Mouse (Mus musculus) brain, embryonic 14.5 days (tissue): ENCODE measurements at regions not wholly inside any gene's neighbourhood (a gene's known extent, or its start where the extent isn't known, plus 50 kb on each side); places are given as distances from the start of the nearest gene placed in this dataset.
A peak's percentile ranks its signal among the peaks of the same experiment; 100 is the strongest.

Source experiments
- DNase-seq: peaks from one replicate; pipeline ENCODE4 v3.0.0-alpha.2; 2011; ENCODE audit warnings: low read depth
- CTCF ChIP-seq: fragments of 200-500 bp; IDR thresholded peaks from 2 replicates; pipeline ENCODE4 v1.5.1; 2012; ENCODE audit warnings: inconsistent platforms, mild to moderate bottlenecking, moderate library complexity, borderline replicate concordance; ENCODE audit not compliant: insufficient read depth, insufficient read length; ENCODE audit errors: extremely low read depth
- POLR2A ChIP-seq: fragments of 200-500 bp; IDR thresholded peaks from 2 replicates; pipeline ENCODE4 v1.6.1; 2012; ENCODE audit warnings: mild to moderate bottlenecking, inconsistent platforms, borderline replicate concordance; ENCODE audit not compliant: poor library complexity, insufficient read depth, insufficient read length, severe bottlenecking; ENCODE audit errors: extremely low read depth

DNA sequence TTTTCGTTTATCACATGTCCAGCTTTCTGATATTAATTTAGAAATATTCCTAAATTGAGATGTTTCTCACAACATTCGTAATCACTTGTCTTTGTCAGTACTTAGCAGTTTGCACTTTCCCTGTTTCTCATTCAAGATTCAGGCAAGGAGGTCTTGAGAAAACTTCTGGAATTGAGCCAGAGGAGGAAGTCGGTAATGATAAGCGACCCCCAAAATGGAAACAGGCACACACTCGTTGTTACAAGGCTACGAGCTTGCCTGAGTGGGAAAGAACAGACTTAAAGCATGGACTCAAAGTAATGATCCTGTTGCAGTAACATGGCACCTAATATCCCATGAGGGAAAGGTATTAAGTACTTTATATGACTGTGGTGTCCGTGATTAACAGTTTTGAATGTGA lies 76.1 kb upstream of the Zwint start:
- DNase-seq, result peak; percentile 53
- TF ChIP-seq POLR2A (no peak), CTCF (no peak)

GRCm38 (mm10) chr10:72581311-72581710 lies 73.3 kb upstream of the Zwint start:
- no peak for DNase-seq
- TF ChIP-seq CTCF, result no peak
- TF ChIP-seq POLR2A, result no peak

- no peak for DNase-seq
- TF ChIP-seq CTCF (no peak), POLR2A (no peak)
Observed at GRCm38 (mm10) chr10:72588561-72588960, 66.1 kb upstream of the Zwint start.

DNA sequence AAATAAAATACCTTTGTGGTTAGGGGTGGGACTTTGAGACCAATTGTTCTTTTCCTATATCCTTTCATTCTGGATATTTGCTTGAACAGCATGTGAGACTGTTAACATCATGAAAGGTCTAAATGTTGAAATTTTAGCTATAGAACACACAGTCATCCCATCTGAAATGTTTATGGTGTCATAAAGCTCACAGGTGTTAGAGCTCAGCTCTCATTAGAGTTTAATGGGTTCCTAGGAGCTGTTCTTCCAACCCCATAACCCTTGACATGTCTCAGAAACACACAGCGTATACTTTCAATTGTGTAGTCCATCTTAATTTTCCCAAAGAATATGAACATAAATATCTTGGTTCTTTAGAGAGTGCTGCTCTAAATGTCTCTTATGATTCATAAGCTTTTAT lies 61.6 kb upstream of the Zwint start:
- TF ChIP-seq CTCF (no peak), POLR2A (no peak)

More for the DNA sequence above, 61.6 kb upstream of the Zwint start:
- no peak for DNase-seq
